Mouse (Mus musculus): ENCODE results near the gene Sorbs2. TPM values are rescaled to one million over a fixed set of nuclear protein-coding genes. Genes with fewer than 3 reads are reported as not detected.

The Sorbs2 gene
- polyA plus RNA-seq, 1 experiment from 2014 or later = 66.1 TPM

- H3K27ac ChIP-seq (ENCODE audit: low read depth, low read length) = no peak overlapping the region
- H3K9ac ChIP-seq (ENCODE audit: low read depth, low read length) = no peak overlapping the region
- H3K27me3 ChIP-seq (ENCODE audit: control insufficient read depth, insufficient read depth, low read length) = no peaks in the 10 kb centered on the region
- no peaks in the 10 kb centered on the region for H3K36me3 ChIP-seq (ENCODE audit: control insufficient read depth, insufficient read depth, low read length)
- WGBS = 84% methylated on average over 4 of the region's 4 CpGs
- no peak overlapping the region for H3K4me3 ChIP-seq (ENCODE audit: low read depth, low read length)
- ATAC-seq (ENCODE audit: low FRiP score) (no peak), DNase-seq (ENCODE audit: low spot score) (no peak)
- no peaks in the 10 kb centered on the region for H3K4me1 ChIP-seq (replicated peaks; ENCODE audit: control insufficient read depth, insufficient read depth, low read length)
- H3K9me3 ChIP-seq (ENCODE audit: control insufficient read depth, low read length) = no peaks in the 10 kb centered on the region
- no peak overlapping the region for H3K4me2 ChIP-seq (replicated peaks; ENCODE audit: low read depth, low read length)
Observed at GRCm38 (mm10) chr8:45602019-45602418, 94.4 kb downstream of the Sorbs2 start.

DNA sequence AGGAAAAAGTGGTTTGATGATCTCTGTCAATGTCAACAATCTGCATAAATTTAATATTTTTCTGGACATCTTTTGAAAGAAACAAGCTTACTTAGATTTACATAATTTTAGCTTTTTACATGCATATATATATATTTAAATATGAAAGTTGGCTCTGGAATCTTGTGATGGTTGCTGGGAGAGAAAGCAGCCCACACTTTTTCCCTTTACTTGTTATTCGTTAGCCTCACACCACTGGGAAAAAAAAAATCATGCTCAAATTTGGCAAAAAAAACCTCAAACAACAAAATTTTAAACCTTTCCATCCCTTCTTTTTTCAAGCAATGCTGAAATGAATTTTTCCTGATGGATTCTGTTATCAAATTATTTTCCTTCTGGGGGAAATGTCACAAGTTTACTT lies 97.8 kb downstream of the Sorbs2 start:
- ATAC-seq (ENCODE audit: low FRiP score) (no peak), DNase-seq (ENCODE audit: low spot score) (no peak)
- Histone ChIP-seq H3K4me1 (replicated peaks; ENCODE audit: control insufficient read depth, insufficient read depth, low read length) (no peaks in the 10 kb centered on the region), H3K27ac (ENCODE audit: low read depth, low read length) (no peak overlapping the region), H3K36me3 (ENCODE audit: control insufficient read depth, insufficient read depth, low read length) (no peaks in the 10 kb centered on the region), H3K4me2 (replicated peaks; ENCODE audit: low read depth, low read length) (no peak overlapping the region), H3K4me3 (ENCODE audit: low read depth, low read length) (no peak overlapping the region), H3K9me3 (ENCODE audit: control insufficient read depth, low read length) (no peaks in the 10 kb centered on the region), H3K9ac (ENCODE audit: low read depth, low read length) (no peak overlapping the region), H3K27me3 (ENCODE audit: control insufficient read depth, insufficient read depth, low read length) (no peaks in the 10 kb centered on the region)
- 83% methylated on average over 1 of the region's 1 CpGs for WGBS

DNA sequence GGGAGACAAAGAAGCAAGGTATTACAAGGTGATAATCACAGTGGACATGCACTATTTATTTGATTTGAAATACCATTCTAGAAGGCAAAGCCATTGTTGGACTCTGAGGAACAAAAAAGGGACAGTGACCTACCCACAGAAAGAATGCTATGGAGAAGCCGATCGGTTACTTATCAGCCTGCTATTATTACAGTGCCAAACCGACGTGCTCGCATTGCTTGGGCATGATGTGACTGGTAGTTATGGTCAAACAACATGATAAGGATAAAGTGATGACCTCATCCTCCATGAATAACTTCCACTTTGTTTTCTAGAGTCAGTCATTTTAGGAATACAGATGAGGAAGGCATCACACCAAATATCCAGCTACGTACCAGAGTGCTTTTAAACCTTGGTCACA lies 99.4 kb downstream of the Sorbs2 start:
- no peaks in the 10 kb centered on the region for H3K36me3 ChIP-seq (ENCODE audit: control insufficient read depth, insufficient read depth, low read length)
- H3K4me2 ChIP-seq (replicated peaks; ENCODE audit: low read depth, low read length) = no peak overlapping the region
- H3K27me3 ChIP-seq (ENCODE audit: control insufficient read depth, insufficient read depth, low read length) = no peaks in the 10 kb centered on the region
- no peak overlapping the region for H3K4me3 ChIP-seq (ENCODE audit: low read depth, low read length)
- H3K9me3 ChIP-seq (ENCODE audit: control insufficient read depth, low read length) = no peaks in the 10 kb centered on the region
- no peak overlapping the region for H3K27ac ChIP-seq (ENCODE audit: low read depth, low read length)
- H3K9ac ChIP-seq (ENCODE audit: low read depth, low read length) = no peak overlapping the region
- ATAC-seq (ENCODE audit: low FRiP score) (no peak), DNase-seq (ENCODE audit: low spot score) (no peak)
- H3K4me1 ChIP-seq (replicated peaks; ENCODE audit: control insufficient read depth, insufficient read depth, low read length) = no peaks in the 10 kb centered on the region
- WGBS = 93% methylated on average over 6 of the region's 6 CpGs

- no peaks in the 10 kb centered on the region for H3K9me3 ChIP-seq (ENCODE audit: control insufficient read depth, low read length)
- H3K4me2 ChIP-seq (replicated peaks; ENCODE audit: low read depth, low read length) = no peak overlapping the region
- no peak overlapping the region for H3K27ac ChIP-seq (ENCODE audit: low read depth, low read length)
- 84% methylated on average over 6 of the region's 6 CpGs for WGBS
- no peak for ATAC-seq (ENCODE audit: low FRiP score)
- no peaks in the 10 kb centered on the region for H3K27me3 ChIP-seq (ENCODE audit: control insufficient read depth, insufficient read depth, low read length)
- H3K4me1 ChIP-seq (replicated peaks; ENCODE audit: control insufficient read depth, insufficient read depth, low read length) = no peaks in the 10 kb centered on the region
- no peak overlapping the region for H3K4me3 ChIP-seq (ENCODE audit: low read depth, low read length)
- DNase-seq (ENCODE audit: low spot score) = no peak
- no peaks in the 10 kb centered on the region for H3K36me3 ChIP-seq (ENCODE audit: control insufficient read depth, insufficient read depth, low read length)
- no peak overlapping the region for H3K9ac ChIP-seq (ENCODE audit: low read depth, low read length)
Observed at GRCm38 (mm10) chr8:45608413-45608812, 100.8 kb downstream of the Sorbs2 start.

DNA sequence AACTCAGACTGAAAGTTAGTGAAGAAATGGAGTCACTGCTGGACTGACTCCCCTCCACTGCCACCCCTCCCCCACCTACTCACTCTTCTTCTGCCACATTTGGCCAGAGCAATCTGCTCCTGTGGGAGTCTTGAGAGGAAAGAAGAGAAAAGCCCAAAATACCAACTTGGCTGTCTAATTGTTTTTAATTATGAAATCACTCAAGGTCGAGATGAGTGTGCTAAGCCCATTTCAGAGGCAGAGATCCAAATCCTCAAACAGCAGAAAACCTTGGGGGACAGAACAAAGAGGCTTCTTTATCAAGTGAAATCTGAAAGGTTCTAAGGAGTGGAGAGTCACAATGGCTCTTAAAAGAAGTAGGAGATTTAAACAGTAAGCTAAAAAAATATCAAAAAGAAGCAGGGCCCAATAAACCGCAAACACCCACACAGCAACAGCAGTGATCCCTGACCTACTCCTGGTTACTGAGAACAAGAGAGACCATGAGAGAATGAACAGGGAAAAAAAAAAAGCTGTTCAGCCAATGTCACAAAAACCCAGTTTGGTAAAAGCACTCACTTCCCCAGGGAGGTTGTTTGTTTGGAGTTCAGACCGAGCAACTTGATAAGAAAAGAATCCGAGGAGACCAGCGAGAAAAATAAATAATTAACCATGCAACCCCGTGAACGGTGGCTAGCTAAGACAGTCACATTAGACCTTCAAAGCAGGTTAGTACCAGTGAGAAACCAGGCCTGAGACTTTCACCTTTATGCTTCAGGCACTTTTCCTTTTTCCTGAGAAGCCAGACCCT lies 103.0 kb downstream of the Sorbs2 start:
- Histone ChIP-seq H3K9me3 (ENCODE audit: control insufficient read depth, low read length) (no peaks in the 10 kb centered on the region), H3K27ac (ENCODE audit: low read depth, low read length) (no peak overlapping the region), H3K4me3 (ENCODE audit: low read depth, low read length) (no peak overlapping the region), H3K4me2 (replicated peaks; ENCODE audit: low read depth, low read length) (no peak overlapping the region), H3K36me3 (ENCODE audit: control insufficient read depth, insufficient read depth, low read length) (no peaks in the 10 kb centered on the region), H3K4me1 (replicated peaks; ENCODE audit: control insufficient read depth, insufficient read depth, low read length) (no peaks in the 10 kb centered on the region), H3K9ac (ENCODE audit: low read depth, low read length) (no peak overlapping the region), H3K27me3 (ENCODE audit: control insufficient read depth, insufficient read depth, low read length) (no peaks in the 10 kb centered on the region)
- no peak for ATAC-seq (ENCODE audit: low FRiP score)
- 24% methylated on average over 7 of the region's 7 CpGs for WGBS
- no peak for DNase-seq (ENCODE audit: low spot score)

DNA sequence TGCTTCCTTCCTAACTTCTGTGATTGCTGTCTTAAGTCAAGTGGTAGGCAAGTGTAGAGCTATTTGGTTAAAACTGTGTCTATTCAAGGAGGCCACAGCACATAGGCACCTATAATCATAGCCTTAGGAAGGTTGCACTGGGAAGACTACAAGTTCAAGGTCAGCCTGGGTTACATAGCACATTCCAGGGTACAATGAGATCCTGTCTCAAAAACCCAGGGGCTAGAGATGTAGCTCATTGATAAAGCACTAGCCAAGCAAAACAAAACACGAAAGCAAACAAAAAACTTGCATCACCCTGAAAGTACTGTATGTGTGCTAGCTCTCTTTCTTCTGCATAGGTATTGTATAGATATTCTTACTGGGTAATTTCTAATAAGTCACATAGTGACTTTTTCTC lies 103.7 kb downstream of the Sorbs2 start:
- DNase-seq (ENCODE audit: low spot score) (no peak), ATAC-seq (ENCODE audit: low FRiP score) (no peak)
- H3K9ac ChIP-seq (ENCODE audit: low read depth, low read length) = no peak overlapping the region
- H3K4me3 ChIP-seq (ENCODE audit: low read depth, low read length) = no peak overlapping the region
- no peaks in the 10 kb centered on the region for H3K27me3 ChIP-seq (ENCODE audit: control insufficient read depth, insufficient read depth, low read length)
- H3K9me3 ChIP-seq (ENCODE audit: control insufficient read depth, low read length) = no peaks in the 10 kb centered on the region
- WGBS = 80% methylated on average over 1 of the region's 1 CpGs
- H3K4me1 ChIP-seq (replicated peaks; ENCODE audit: control insufficient read depth, insufficient read depth, low read length) = no peaks in the 10 kb centered on the region
- no peak overlapping the region for H3K4me2 ChIP-seq (replicated peaks; ENCODE audit: low read depth, low read length)
- no peak overlapping the region for H3K27ac ChIP-seq (ENCODE audit: low read depth, low read length)
- H3K36me3 ChIP-seq (ENCODE audit: control insufficient read depth, insufficient read depth, low read length) = no peaks in the 10 kb centered on the region

- H3K9me3 ChIP-seq (ENCODE audit: control insufficient read depth, low read length) = no peaks in the 10 kb centered on the region
- no peak overlapping the region for H3K4me2 ChIP-seq (replicated peaks; ENCODE audit: low read depth, low read length)
- DNase-seq (ENCODE audit: low spot score) (no peak), ATAC-seq (ENCODE audit: low FRiP score) (no peak)
- H3K27ac ChIP-seq (ENCODE audit: low read depth, low read length) = no peak overlapping the region
- H3K4me1 ChIP-seq (replicated peaks; ENCODE audit: control insufficient read depth, insufficient read depth, low read length) = no peaks in the 10 kb centered on the region
- 42% methylated on average over 5 of the region's 5 CpGs for WGBS
- H3K9ac ChIP-seq (ENCODE audit: low read depth, low read length) = no peak overlapping the region
- no peaks in the 10 kb centered on the region for H3K27me3 ChIP-seq (ENCODE audit: control insufficient read depth, insufficient read depth, low read length)
- H3K4me3 ChIP-seq (ENCODE audit: low read depth, low read length) = no peak overlapping the region
- no peaks in the 10 kb centered on the region for H3K36me3 ChIP-seq (ENCODE audit: control insufficient read depth, insufficient read depth, low read length)
Observed at GRCm38 (mm10) chr8:45614610-45615009, 107.0 kb downstream of the Sorbs2 start.

DNA sequence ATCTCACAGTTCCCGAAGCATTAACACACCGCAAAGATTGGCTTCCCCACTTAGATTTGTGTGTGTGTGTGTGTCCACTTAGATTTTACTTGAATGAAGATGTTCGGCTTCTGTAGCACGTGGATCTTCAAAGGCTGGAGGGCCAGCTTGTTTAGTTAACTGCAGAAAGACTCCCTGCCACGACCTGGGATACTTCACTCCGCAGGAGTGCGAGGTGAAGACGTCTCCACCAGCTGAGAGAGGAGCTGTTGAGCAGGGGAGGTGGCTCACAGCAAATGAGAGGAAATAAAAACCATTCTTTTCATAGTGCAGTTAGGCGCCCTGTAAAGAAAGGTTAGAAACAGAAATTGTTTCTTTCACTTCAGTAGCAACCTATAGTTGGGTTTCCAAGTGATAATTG lies 107.5 kb downstream of the Sorbs2 start:
- Histone ChIP-seq H3K9me3 (ENCODE audit: control insufficient read depth, low read length) (no peaks in the 10 kb centered on the region), H3K4me3 (ENCODE audit: low read depth, low read length) (no peak overlapping the region), H3K9ac (ENCODE audit: low read depth, low read length) (no peak overlapping the region), H3K4me2 (replicated peaks; ENCODE audit: low read depth, low read length) (no peak overlapping the region), H3K4me1 (replicated peaks; ENCODE audit: control insufficient read depth, insufficient read depth, low read length) (no peaks in the 10 kb centered on the region), H3K27ac (ENCODE audit: low read depth, low read length) (no peak overlapping the region), H3K27me3 (ENCODE audit: control insufficient read depth, insufficient read depth, low read length) (no peaks in the 10 kb centered on the region), H3K36me3 (ENCODE audit: control insufficient read depth, insufficient read depth, low read length) (no peaks in the 10 kb centered on the region)
- DNase-seq (ENCODE audit: low spot score) = peak; percentile 15
- no peak for ATAC-seq (ENCODE audit: low FRiP score)
- WGBS = 9% methylated on average over 9 of the region's 9 CpGs

- no peaks in the 10 kb centered on the region for H3K4me1 ChIP-seq (replicated peaks; ENCODE audit: control insufficient read depth, insufficient read depth, low read length)
- H3K4me3 ChIP-seq (ENCODE audit: low read depth, low read length) = no peak overlapping the region
- no peak overlapping the region for H3K27ac ChIP-seq (ENCODE audit: low read depth, low read length)
- DNase-seq (ENCODE audit: low spot score) = peak; percentile 57
- 43% methylated on average over 7 of the region's 7 CpGs for WGBS
- no peaks in the 10 kb centered on the region for H3K27me3 ChIP-seq (ENCODE audit: control insufficient read depth, insufficient read depth, low read length)
- H3K9ac ChIP-seq (ENCODE audit: low read depth, low read length) = no peak overlapping the region
- no peak overlapping the region for H3K4me2 ChIP-seq (replicated peaks; ENCODE audit: low read depth, low read length)
- peak; percentile 57; the same call in 1 of the 2 replicates for ATAC-seq (ENCODE audit: low FRiP score)
- no peaks in the 10 kb centered on the region for H3K9me3 ChIP-seq (ENCODE audit: control insufficient read depth, low read length)
- H3K36me3 ChIP-seq (ENCODE audit: control insufficient read depth, insufficient read depth, low read length) = no peaks in the 10 kb centered on the region
Observed at GRCm38 (mm10) chr8:45615551-45615950, 108.0 kb downstream of the Sorbs2 start.
